In genomic region chr11:116167884-116168439, GRCm38 (mm10) we compare ENCODE assay signal across 8 mouse cellular contexts. TPM values are rescaled to one million over a fixed set of nuclear protein-coding genes. Genes with fewer than 3 reads are reported as not detected.
DNase-seq lines count a peak whose midpoint lies in the region; ATAC-seq lines count a peak whose summit lies in the region.

TSS of gene Fbf1 (minus strand) at chr11:116168166.

- peaks cover 60% of the 10 kb centered on the region for H3K4me1 ChIP-seq in megakaryocyte, embryonic 14.5 days

- ATAC-seq in common myeloid progenitor, adult 5-6 weeks (replicated peaks; ENCODE audit: low read depth, poor library complexity, severe bottlenecking): peak; percentile 99

- peak; percentile 98 for DNase-seq in ZHBTc4 (ENCODE audit: low read depth, low spot score)
- peak; percentile 85 to 89 for DNase-seq in gastrocnemius, adult 8-10 months (ENCODE audit: low spot score in 2 of 2)
- DNase-seq in hindlimb bud, embryonic 11.5 days (ENCODE audit: extremely low spot score, low read depth, low spot score): peak; percentile 90
- DNase-seq in left cerebral cortex, adult 8-10 months (ENCODE audit: low spot score in 2 of 2): peak; percentile 91 to 96
- peak; percentile 98 for DNase-seq in right cerebral cortex, postnatal 10 days (ENCODE audit: low spot score in 2 of 2)
- peak; percentile 86 for DNase-seq in urinary bladder, postnatal 25 days (ENCODE audit: low spot score)

- H3K36me3 ChIP-seq in megakaryocyte, embryonic 14.5 days (replicated peaks; ENCODE audit: low read length): peaks cover 60% of the 10 kb centered on the region

- no peaks in the 10 kb centered on the region for H3K9me3 ChIP-seq in megakaryocyte, embryonic 14.5 days

- peak within 1 kb of the TSS; percentile 95 for H3K4me3 ChIP-seq in megakaryocyte, embryonic 14.5 days (replicated peaks)

- no peaks in the 10 kb centered on the region for H3K27me3 ChIP-seq in megakaryocyte, embryonic 14.5 days (replicated peaks)

RNA-seq across cellular contexts. Expression of gene Fbf1, which starts in this region (rescaled TPM):
- total RNA-seq in common myeloid progenitor, adult 5-6 weeks (2017): 20.2 and 21.7 TPM in 2 replicates
- total RNA-seq in gastrocnemius, adult 8-10 months (2022): 10 to 100 TPM in 2 of 4 experiments, 1 to 10 TPM in 2; 8.3 to 12.8 (median 10.0) TPM
- total RNA-seq in left cerebral cortex, adult 8-10 months (2022): 10 to 100 TPM; 68.8 to 81.3 (median 76.5) TPM
- 33.9 and 37.8 TPM in 2 replicates for polyA plus RNA-seq in megakaryocyte, embryonic 14.5 days (2012; ENCODE audit: insufficient read depth, low replicate concordance)

Comparison
In these comparisons a context has a peak if more than half of its experiments do, and no peak if none do; other contexts are left out.
1. Peak in every context shown above with its lines: DNase-seq, ATAC-seq and H3K4me3 ChIP-seq.